Mouse (Mus musculus) yolk sac, embryonic 10.5 days (tissue): ENCODE results near the gene Slc9a4.
"Not testable (repeated sequence)": the region's sequence is repeated elsewhere in the genome, so short reads cannot be mapped to it uniquely, and the experiment has no call there.

ENCODE experiments used
- DNase-seq: peaks from one replicate; pipeline ENCODE4 v3.0.0-alpha.2; 2017; ENCODE audit warnings: low spot score

Slc9a4 gene

GRCm38 (mm10) chr1:40650803-40651497, 71.1 kb downstream of the Slc9a4 start:
- no peak for DNase-seq

- DNase-seq: no peak
These were observed 77.2 kb downstream of the Slc9a4 start for GRCm38 (mm10) chr1:40657035-40657434.

GRCm38 (mm10) chr1:40657978-40658496, 78.2 kb downstream of the Slc9a4 start:
- DNase-seq: peak; percentile 28

GRCm38 (mm10) chr1:40659017-40659416, 79.1 kb downstream of the Slc9a4 start:
- DNase-seq: no peak

- no peak for DNase-seq
These were observed 79.6 kb downstream of the Slc9a4 start for GRCm38 (mm10) chr1:40659496-40659895.

GRCm38 (mm10) chr1:40660838-40661237, 81.0 kb downstream of the Slc9a4 start:
- DNase-seq: no peak

- no peak for DNase-seq
These were observed 85.8 kb downstream of the Slc9a4 start for GRCm38 (mm10) chr1:40665401-40666370.

- not testable (repeated sequence) for DNase-seq
These were observed 87.6 kb downstream of the Slc9a4 start for GRCm38 (mm10) chr1:40667442-40667841.

GRCm38 (mm10) chr1:40670025-40670424, 90.1 kb downstream of the Slc9a4 start:
- DNase-seq: no peak

- DNase-seq: no peak
These were observed 91.6 kb downstream of the Slc9a4 start for GRCm38 (mm10) chr1:40671490-40671889.

- DNase-seq: no peak
These were observed 97.4 kb downstream of the Slc9a4 start for GRCm38 (mm10) chr1:40677306-40677705.
